Mouse (Mus musculus): Measurements from ENCODE around the gene Flvcr2. TPM values are rescaled to one million over a fixed set of nuclear protein-coding genes. Genes with fewer than 3 reads are reported as not detected.

The Flvcr2 gene
- polyA plus RNA-seq, 1 experiment, result 0.74 TPM

GRCm38 (mm10) chr12:85702166-85703055, 43.9 kb upstream of the Flvcr2 start:
- no peaks in the 10 kb centered on the region for H3K36me3 ChIP-seq (ENCODE audit: control insufficient read depth, insufficient read depth)
- H3ac ChIP-seq (ENCODE audit: control insufficient read depth, insufficient read length), result no peak overlapping the region
- H3K27me3 ChIP-seq (ENCODE audit: control insufficient read depth, insufficient read depth, insufficient read length), result peaks cover 3% of the 10 kb centered on the region
- H3K79me2 ChIP-seq (ENCODE audit: control insufficient read depth, insufficient read depth), result no peaks in the 10 kb centered on the region
- TF ChIP-seq REST (IDR thresholded peaks at IDR 0.05; ENCODE audit: insufficient read depth, insufficient read length) (no peak), TCF12 (IDR thresholded peaks at IDR 0.05; ENCODE audit: insufficient read depth, poor library complexity, severe bottlenecking) (no peak), POLR2A (IDR thresholded peaks at IDR 0.05; ENCODE audit: insufficient read length, low read depth) (no peak), MYOD1 (IDR thresholded peaks at IDR 0.05; ENCODE audit: control insufficient read depth in 1 of 3, insufficient read length in 2 of 3, low read depth in 2 of 3) (no peak), E2F4 (IDR thresholded peaks at IDR 0.05; ENCODE audit: insufficient read depth) (no peak), MAX (IDR thresholded peaks at IDR 0.05; ENCODE audit: low read depth) (no peak), MYOG (IDR thresholded peaks at IDR 0.05; ENCODE audit: control insufficient read depth in 1 of 3, insufficient read depth in 1 of 3, insufficient read length in 2 of 3, low read depth in 2 of 3) (no peak), TCF3 (IDR thresholded peaks at IDR 0.05; ENCODE audit: insufficient read length, low read depth) (no peak)
- H3K4me3 ChIP-seq, result no peak overlapping the region
- no peak overlapping the region for H3K4me2 ChIP-seq (ENCODE audit: low read depth)

GRCm38 (mm10) chr12:85703507-85703906, 42.8 kb upstream of the Flvcr2 start:
- Histone ChIP-seq H3ac (ENCODE audit: control insufficient read depth, insufficient read length) (no peak overlapping the region), H3K36me3 (ENCODE audit: control insufficient read depth, insufficient read depth) (no peaks in the 10 kb centered on the region), H3K4me2 (ENCODE audit: low read depth) (no peak overlapping the region), H3K27me3 (ENCODE audit: control insufficient read depth, insufficient read depth, insufficient read length) (peaks cover 8% of the 10 kb centered on the region), H3K4me3 (no peak overlapping the region), H3K79me2 (ENCODE audit: control insufficient read depth, insufficient read depth) (no peaks in the 10 kb centered on the region)
- TF ChIP-seq MYOD1 (IDR thresholded peaks at IDR 0.05; ENCODE audit: control insufficient read depth in 1 of 3, insufficient read length in 2 of 3, low read depth in 2 of 3) (peak in 2 of 3 experiments; percentile 26 to 57), MYOG (IDR thresholded peaks at IDR 0.05; ENCODE audit: control insufficient read depth in 1 of 3, insufficient read depth in 1 of 3, insufficient read length in 2 of 3, low read depth in 2 of 3) (peak in 2 of 3 experiments; percentile 44 to 82), POLR2A (IDR thresholded peaks at IDR 0.05; ENCODE audit: insufficient read length, low read depth) (no peak), E2F4 (IDR thresholded peaks at IDR 0.05; ENCODE audit: insufficient read depth) (no peak), MAX (IDR thresholded peaks at IDR 0.05; ENCODE audit: low read depth) (no peak), USF1 (IDR thresholded peaks at IDR 0.05; ENCODE audit: low read depth) (no peak), POLR2AphosphoS2 (IDR thresholded peaks at IDR 0.05; ENCODE audit: insufficient read length, low read depth) (no peak), SRF (IDR thresholded peaks at IDR 0.05; ENCODE audit: control insufficient read depth, insufficient read length, low read depth) (no peak), TCF3 (IDR thresholded peaks at IDR 0.05; ENCODE audit: insufficient read length, low read depth) (no peak), CEBPB (IDR thresholded peaks at IDR 0.05; ENCODE audit: insufficient read depth, poor library complexity, severe bottlenecking) (no peak)

- H3K27me3 ChIP-seq (ENCODE audit: control insufficient read depth, insufficient read depth, insufficient read length), result peaks cover 16% of the 10 kb centered on the region
- no peak overlapping the region for H3K4me3 ChIP-seq
- no peak overlapping the region for H3ac ChIP-seq (ENCODE audit: control insufficient read depth, insufficient read length)
- peak overlapping the region; percentile 72 for H3K4me2 ChIP-seq (ENCODE audit: low read depth)
- no peaks in the 10 kb centered on the region for H3K36me3 ChIP-seq (ENCODE audit: control insufficient read depth, insufficient read depth)
- no peak for TF ChIP-seq REST (IDR thresholded peaks at IDR 0.05; ENCODE audit: insufficient read depth, insufficient read length)
- TF ChIP-seq MYOG (IDR thresholded peaks at IDR 0.05; ENCODE audit: control insufficient read depth in 1 of 3, insufficient read depth in 1 of 3, insufficient read length in 2 of 3, low read depth in 2 of 3), result no peak
- TF ChIP-seq POLR2A (IDR thresholded peaks at IDR 0.05; ENCODE audit: insufficient read length, low read depth), result no peak
- no peak for TF ChIP-seq SRF (IDR thresholded peaks at IDR 0.05; ENCODE audit: control insufficient read depth, insufficient read length, low read depth)
- TF ChIP-seq E2F4 (IDR thresholded peaks at IDR 0.05; ENCODE audit: insufficient read depth), result no peak
- peak in 1 of 3 experiments; percentile 1 for TF ChIP-seq MYOD1 (IDR thresholded peaks at IDR 0.05; ENCODE audit: control insufficient read depth in 1 of 3, insufficient read length in 2 of 3, low read depth in 2 of 3)
- no peak for TF ChIP-seq CEBPB (IDR thresholded peaks at IDR 0.05; ENCODE audit: insufficient read depth, poor library complexity, severe bottlenecking)
- TF ChIP-seq MAX (IDR thresholded peaks at IDR 0.05; ENCODE audit: low read depth), result no peak
- H3K79me2 ChIP-seq (ENCODE audit: control insufficient read depth, insufficient read depth), result no peaks in the 10 kb centered on the region
These were observed 41.8 kb upstream of the Flvcr2 start for GRCm38 (mm10) chr12:85704566-85704965.

- Histone ChIP-seq H3ac (ENCODE audit: control insufficient read depth, insufficient read length) (no peak overlapping the region), H3K36me3 (ENCODE audit: control insufficient read depth, insufficient read depth) (no peaks in the 10 kb centered on the region), H3K4me3 (peak overlapping the region; percentile 15), H3K4me2 (ENCODE audit: low read depth) (peak overlapping the region; percentile 72), H3K27me3 (ENCODE audit: control insufficient read depth, insufficient read depth, insufficient read length) (peaks cover 23% of the 10 kb centered on the region), H3K79me2 (ENCODE audit: control insufficient read depth, insufficient read depth) (no peaks in the 10 kb centered on the region)
- TF ChIP-seq TCF12 (IDR thresholded peaks at IDR 0.05; ENCODE audit: insufficient read depth, poor library complexity, severe bottlenecking) (no peak), MAX (IDR thresholded peaks at IDR 0.05; ENCODE audit: low read depth) (no peak), USF1 (IDR thresholded peaks at IDR 0.05; ENCODE audit: low read depth) (no peak), E2F4 (IDR thresholded peaks at IDR 0.05; ENCODE audit: insufficient read depth) (no peak), SRF (IDR thresholded peaks at IDR 0.05; ENCODE audit: control insufficient read depth, insufficient read length, low read depth) (no peak), POLR2A (IDR thresholded peaks at IDR 0.05; ENCODE audit: insufficient read length, low read depth) (peak; percentile 75), TCF3 (IDR thresholded peaks at IDR 0.05; ENCODE audit: insufficient read length, low read depth) (no peak), CEBPB (IDR thresholded peaks at IDR 0.05; ENCODE audit: insufficient read depth, poor library complexity, severe bottlenecking) (peak; percentile 63; the same call in 1 of the 2 replicates), REST (IDR thresholded peaks at IDR 0.05; ENCODE audit: insufficient read depth, insufficient read length) (no peak), MYOD1 (IDR thresholded peaks at IDR 0.05; ENCODE audit: control insufficient read depth in 1 of 3, insufficient read length in 2 of 3, low read depth in 2 of 3) (no peak), POLR2AphosphoS2 (IDR thresholded peaks at IDR 0.05; ENCODE audit: insufficient read length, low read depth) (peak; percentile 57), MYOG (IDR thresholded peaks at IDR 0.05; ENCODE audit: control insufficient read depth in 1 of 3, insufficient read depth in 1 of 3, insufficient read length in 2 of 3, low read depth in 2 of 3) (peak in 1 of 3 experiments; percentile 12)
These were observed 41.1 kb upstream of the Flvcr2 start for GRCm38 (mm10) chr12:85705002-85705830.
